Mouse (Mus musculus) kidney, adult 2 months (tissue): ENCODE results near the gene Ccdc82.

Experiments used
- CTCF ChIP-seq: fragments of 200-500 bp; conservative IDR thresholded peaks from 2 replicates; pipeline ENCODE4 v1.5.1; 2011; ENCODE audit warnings: low read depth, mild to moderate bottlenecking, control low read depth, low read length, moderate library complexity, mixed read lengths; ENCODE audit not compliant: insufficient read depth, insufficient read length
- POLR2A ChIP-seq: fragments of 200-500 bp; IDR thresholded peaks from one replicate; pipeline ENCODE4 v1.6.1; 2011; ENCODE audit warnings: low read depth, low read length, control low read depth

DNA sequence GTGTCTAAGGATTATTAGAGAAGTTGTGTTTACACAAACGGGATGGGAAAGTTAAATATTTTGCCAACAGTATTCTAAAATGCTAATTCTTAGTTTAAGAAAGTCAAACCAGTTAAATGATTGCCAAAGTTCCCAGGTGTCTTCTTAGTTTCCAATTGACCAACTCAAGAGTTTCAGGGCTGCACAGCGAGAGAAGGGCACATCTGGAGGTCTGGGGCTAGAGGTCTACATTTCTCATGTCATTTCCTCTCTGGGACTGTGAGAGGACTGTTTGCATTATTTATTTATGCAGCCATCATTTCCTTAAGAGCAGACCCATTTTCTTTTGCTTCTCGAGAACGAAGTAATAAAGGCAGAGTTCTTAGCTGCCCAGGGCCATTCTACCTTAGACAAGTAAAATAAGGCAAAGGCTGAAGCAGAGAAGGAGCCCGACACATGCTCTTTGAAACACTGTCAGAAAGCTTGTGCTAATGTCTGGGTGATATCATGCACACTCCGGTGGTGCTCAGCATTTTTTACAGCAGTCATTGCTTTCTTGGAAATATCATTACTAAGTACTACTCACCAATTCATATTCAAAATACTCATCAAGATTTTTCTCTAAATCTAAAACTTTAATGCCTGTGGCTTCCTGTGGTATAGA lies 55.5 kb downstream of the Ccdc82 start:
- no peak for TF ChIP-seq CTCF
- TF ChIP-seq POLR2A = no peak
